Mouse (Mus musculus) erythroblast, adult 5-6 weeks (primary cell): ENCODE measurements around the gene Gm10181. TPM values are rescaled to one million over a fixed set of nuclear protein-coding genes. Genes with fewer than 3 reads are reported as not detected.

Source experiments
- total RNA-seq, 2 experiments: library from RNA; stranded (forward) in 1 of 2; stranded (reverse) in 1 of 2; fragments of 150-400 nt in 1 of 2; fragments of 200-764, 138-1000 nt in 1 of 2; gene quantifications; 2 replicates each; pipeline versions ENCODE4 v1.2.3 to v1.2.4; 2015 to 2017; ENCODE audit warnings: low replicate concordance in 2 of 2

The Gm10181 gene
- total RNA-seq, 2 experiments from 2014 or later, result not detected

Other genes with a start within 250 kb of the Gm10181 start
- gene Herpud2, start 62.4 kb downstream of the Gm10181 start, total RNA-seq (2015; ENCODE audit: low replicate concordance), result 47.1 and 48.7 TPM in 2 replicates
- 28.2 and 30.0 TPM in 2 replicates for gene Herpud2, start 62.4 kb downstream of the Gm10181 start, total RNA-seq (2017; ENCODE audit: low replicate concordance)
- gene Sept7, start 163.0 kb downstream of the Gm10181 start, total RNA-seq (2015; ENCODE audit: low replicate concordance), result 90.1 and 100 TPM in 2 replicates
- 90.7 and 93.5 TPM in 2 replicates for gene Sept7, start 163.0 kb downstream of the Gm10181 start, total RNA-seq (2017; ENCODE audit: low replicate concordance)